Mouse (Mus musculus) midbrain, embryonic 16.5 days (tissue): Measurements from ENCODE around the gene Ppp1r14b. TPM values are rescaled to one million over a fixed set of nuclear protein-coding genes. Genes with fewer than 3 reads are reported as not detected.
A peak's percentile ranks its signal among the peaks of the same experiment; 100 is the strongest.

ENCODE experiments used
- ATAC-seq: fragments of 200-750 bp; cut with Nextera tagmentation; 2 replicates; pipeline ENCODE4 v1.8.0; 2017; ENCODE audit warnings: moderate TSS enrichment
- H3K27ac ChIP-seq: fragments of 300-500 bp; sonication (generic); 2 replicates; pipeline ENCODE4 v1.5.1; 2014; ENCODE audit warnings: mild to moderate bottlenecking, low read length, mixed read lengths
- H3K27me3 ChIP-seq: fragments of 300-500 bp; sonication (generic); 2 replicates; pipeline ENCODE4 v1.6.1; 2014; ENCODE audit warnings: low read depth, low read length, mixed read lengths; ENCODE audit not compliant: control insufficient read depth, insufficient read depth
- H3K36me3 ChIP-seq: fragments of 300-500 bp; sonication (generic); 2 replicates; pipeline ENCODE4 v1.6.1; 2014; ENCODE audit warnings: mild to moderate bottlenecking, low read length, moderate library complexity, mixed read lengths; ENCODE audit not compliant: control insufficient read depth, insufficient read depth
- H3K4me1 ChIP-seq: fragments of 300-500 bp; sonication (generic); 2 replicates; pipeline ENCODE4 v1.6.1; 2014; ENCODE audit warnings: mild to moderate bottlenecking, low read length, mixed read lengths; ENCODE audit not compliant: control insufficient read depth, insufficient read depth
- H3K4me2 ChIP-seq: fragments of 300-500 bp; sonication (generic); 2 replicates; pipeline ENCODE4 v1.6.1; 2014; ENCODE audit warnings: mild to moderate bottlenecking, low read length, mixed read lengths
- H3K4me3 ChIP-seq: fragments of 300-500 bp; sonication (generic); 2 replicates; pipeline ENCODE4 v1.5.1; 2014; ENCODE audit warnings: low read depth, mild to moderate bottlenecking, low read length, moderate library complexity, mixed read lengths
- H3K9ac ChIP-seq: fragments of 300-500 bp; sonication (generic); 2 replicates; pipeline ENCODE4 v1.6.1; 2014; ENCODE audit warnings: low read depth, low read length, mixed read lengths
- H3K9me3 ChIP-seq: fragments of 300-500 bp; sonication (generic); replicated peaks from 2 replicates; pipeline ENCODE4 v1.6.1; 2014; ENCODE audit warnings: mild to moderate bottlenecking, low read length, mixed read lengths; ENCODE audit not compliant: control insufficient read depth, poor library complexity, severe bottlenecking
- WGBS: fragments of 180-500 bp; shearing (Covaris S2); extraction: QIAGEN DNeasy Blood & Tissue Kit; methylation state at CpG from one replicate; pipeline ENCODE4 v1.1.7; 2014; 5-methylcytosine and 5-hydroxymethylcytosine counted together
- polyA plus RNA-seq: library from polyadenylated mRNA; unstranded; fragments of >200 nt; fragmentation: Nextera tagmentation; extraction: Ambion mirVana; gene quantifications from 2 replicates; pipeline ENCODE4 v1.2.1, GENCODE M21; 2015

Ppp1r14b gene
- polyA plus RNA-seq, 1 experiment from 2014 or later = 111 TPM

- under 1% methylated on average over 24 of the region's 24 CpGs for WGBS
- peaks cover 10% of the 10 kb centered on the region for H3K36me3 ChIP-seq
- H3K4me3 ChIP-seq = peak within 1 kb of the TSS; percentile 45
- H3K27me3 ChIP-seq = no peaks in the 10 kb centered on the region
- ATAC-seq = peak; percentile 68
- peak within 1 kb of the TSS; percentile 9 for H3K27ac ChIP-seq
- no peaks in the 10 kb centered on the region; the same call in 1 of the 2 replicates for H3K9me3 ChIP-seq
- peak within 1 kb of the TSS; percentile 58 for H3K9ac ChIP-seq
- peaks cover 37% of the 10 kb centered on the region for H3K4me1 ChIP-seq
- H3K4me2 ChIP-seq = peak within 1 kb of the TSS; percentile 71
These were observed 21.2 kb downstream of the Ppp1r14b start, which contains the start of the genes Nudt22 and Trpt1 for GRCm38 (mm10) chr19:6996006-6996405. Nudt22 (minus strand) TSS chr19:6996117. Trpt1 (plus strand) TSS chr19:6996131.

- 85% methylated on average over 9 of the region's 9 CpGs for WGBS
- H3K36me3 ChIP-seq = peaks cover 10% of the 10 kb centered on the region
- H3K9ac ChIP-seq = no peak overlapping the region
- H3K4me1 ChIP-seq = peaks cover 32% of the 10 kb centered on the region
- no peak for ATAC-seq
- no peak overlapping the region for H3K27ac ChIP-seq
- H3K27me3 ChIP-seq = no peaks in the 10 kb centered on the region
- H3K4me3 ChIP-seq = no peak overlapping the region
- no peak overlapping the region for H3K4me2 ChIP-seq
- no peaks in the 10 kb centered on the region; the same call in 1 of the 2 replicates for H3K9me3 ChIP-seq
These were observed 23.0 kb downstream of the Ppp1r14b start for GRCm38 (mm10) chr19:6997721-6998290.

DNA sequence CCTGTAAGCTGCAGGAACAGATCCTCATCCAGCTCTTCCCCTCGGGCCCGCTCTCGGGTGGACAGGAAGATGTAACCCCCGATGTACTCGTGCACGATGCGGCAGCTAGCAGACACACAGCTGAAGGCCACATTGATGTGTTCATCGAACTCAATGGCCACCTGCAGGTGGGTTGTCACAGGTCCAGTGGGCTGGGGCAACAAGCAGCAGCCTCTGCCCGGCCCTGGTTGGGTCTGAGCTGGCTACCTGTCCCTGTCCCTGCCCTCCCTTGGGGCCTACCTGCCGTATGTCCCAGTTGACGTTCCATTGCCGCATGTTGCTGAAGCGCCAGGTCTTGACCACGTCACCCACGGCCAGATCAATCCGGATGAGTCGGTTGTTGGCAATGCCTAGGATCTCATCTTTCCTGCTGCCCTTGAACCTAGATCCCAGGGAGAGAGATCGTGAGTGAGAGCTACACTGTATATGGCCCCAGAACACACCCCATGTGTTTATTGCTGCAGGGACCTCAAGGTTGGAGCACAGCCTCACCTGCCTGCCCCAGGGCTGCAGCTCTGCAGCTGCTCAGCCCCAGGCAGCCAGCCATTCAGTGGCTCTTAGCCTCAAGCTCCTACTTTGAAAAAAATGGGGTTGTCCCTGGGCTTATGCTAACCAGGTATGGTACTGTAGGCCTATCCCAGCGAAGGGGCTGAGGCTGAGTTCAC, 24.7 kb downstream of the Ppp1r14b start:
- 92% methylated on average over 19 of the region's 19 CpGs for WGBS
- H3K4me2 ChIP-seq = no peak overlapping the region
- H3K4me3 ChIP-seq = no peak overlapping the region
- H3K9me3 ChIP-seq = no peaks in the 10 kb centered on the region; the same call in 1 of the 2 replicates
- no peak overlapping the region for H3K9ac ChIP-seq
- H3K4me1 ChIP-seq = peaks cover 25% of the 10 kb centered on the region
- ATAC-seq = no peak
- H3K36me3 ChIP-seq = peaks cover 10% of the 10 kb centered on the region
- no peak overlapping the region for H3K27ac ChIP-seq
- no peaks in the 10 kb centered on the region for H3K27me3 ChIP-seq

DNA sequence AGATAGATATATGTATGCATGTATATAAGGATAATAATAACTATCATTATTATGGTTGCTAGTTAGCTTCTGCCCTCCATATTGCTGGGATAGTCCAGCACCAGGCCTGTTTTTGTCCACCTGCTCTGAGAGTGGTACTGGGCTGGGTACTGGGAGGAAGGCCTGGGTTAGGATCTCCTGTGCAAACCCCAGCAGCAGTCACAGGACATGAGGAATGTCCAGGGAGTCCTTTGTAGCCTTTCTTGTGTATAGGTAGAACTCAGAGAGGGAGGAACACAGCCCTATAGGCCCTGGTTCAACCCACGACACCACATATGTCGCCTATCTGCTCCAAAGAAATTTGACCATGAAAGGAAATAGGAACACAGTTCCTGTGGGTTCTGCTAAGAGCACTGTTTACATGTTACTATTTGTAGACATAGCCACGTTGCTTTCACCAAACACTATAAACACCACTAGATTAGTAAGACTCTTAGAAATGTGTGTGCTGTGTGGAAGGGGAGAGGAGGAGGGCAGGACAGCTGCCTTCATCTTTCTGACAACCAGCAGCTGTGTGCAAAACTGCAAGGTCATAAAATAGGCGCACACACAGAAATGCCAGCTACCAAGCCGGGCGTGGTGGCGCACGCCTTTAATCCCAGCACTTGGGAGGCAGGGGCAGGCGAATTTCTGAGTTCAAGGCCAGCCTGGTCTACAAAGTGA, 32.3 kb downstream of the Ppp1r14b start:
- Histone ChIP-seq H3K27ac (no peak overlapping the region), H3K36me3 (no peaks in the 10 kb centered on the region), H3K9ac (no peak overlapping the region), H3K4me2 (no peak overlapping the region), H3K9me3 (no peaks in the 10 kb centered on the region), H3K4me3 (no peak overlapping the region), H3K27me3 (no peaks in the 10 kb centered on the region), H3K4me1 (no peaks in the 10 kb centered on the region)
- ATAC-seq = no peak
- WGBS = 91% methylated on average over 9 of the region's 9 CpGs

DNA sequence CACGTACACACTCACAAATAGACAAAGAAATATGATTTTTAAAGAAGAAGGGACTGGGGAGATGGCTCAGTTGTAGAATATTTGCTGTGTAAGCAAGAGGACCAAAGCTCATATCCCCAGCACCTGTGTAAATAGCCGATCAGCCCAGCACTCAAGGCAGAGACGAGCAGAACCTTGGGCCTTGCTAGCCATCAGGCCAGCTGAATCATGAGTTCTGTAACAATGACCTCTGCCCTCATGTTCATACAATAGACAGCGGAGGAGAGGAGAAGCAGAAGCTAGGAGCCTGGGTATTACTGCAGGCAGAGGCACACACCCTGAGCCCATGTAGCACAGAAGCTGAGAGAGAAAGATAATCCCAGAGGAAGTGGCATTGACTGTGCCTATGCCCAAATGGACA, 37.7 kb downstream of the Ppp1r14b start:
- no peak overlapping the region for H3K4me3 ChIP-seq
- no peak overlapping the region for H3K27ac ChIP-seq
- no peaks in the 10 kb centered on the region for H3K27me3 ChIP-seq
- no peak overlapping the region for H3K9ac ChIP-seq
- H3K4me2 ChIP-seq = no peak overlapping the region
- ATAC-seq = no peak
- no peaks in the 10 kb centered on the region for H3K4me1 ChIP-seq
- no peaks in the 10 kb centered on the region for H3K9me3 ChIP-seq
- H3K36me3 ChIP-seq = no peaks in the 10 kb centered on the region
- 78% methylated on average over 4 of the region's 4 CpGs for WGBS

- 84% methylated on average over 9 of the region's 9 CpGs for WGBS
- Histone ChIP-seq H3K9me3 (no peaks in the 10 kb centered on the region), H3K9ac (no peak overlapping the region), H3K4me1 (no peaks in the 10 kb centered on the region), H3K36me3 (0 out of 2 replicates have a peak, but pooled peaks cover 2% of the 10 kb centered on the region), H3K4me3 (no peak overlapping the region), H3K4me2 (no peak overlapping the region), H3K27me3 (no peaks in the 10 kb centered on the region), H3K27ac (no peak overlapping the region)
- no peak for ATAC-seq
These were observed 39.2 kb downstream of the Ppp1r14b start for GRCm38 (mm10) chr19:7013984-7014383.

DNA sequence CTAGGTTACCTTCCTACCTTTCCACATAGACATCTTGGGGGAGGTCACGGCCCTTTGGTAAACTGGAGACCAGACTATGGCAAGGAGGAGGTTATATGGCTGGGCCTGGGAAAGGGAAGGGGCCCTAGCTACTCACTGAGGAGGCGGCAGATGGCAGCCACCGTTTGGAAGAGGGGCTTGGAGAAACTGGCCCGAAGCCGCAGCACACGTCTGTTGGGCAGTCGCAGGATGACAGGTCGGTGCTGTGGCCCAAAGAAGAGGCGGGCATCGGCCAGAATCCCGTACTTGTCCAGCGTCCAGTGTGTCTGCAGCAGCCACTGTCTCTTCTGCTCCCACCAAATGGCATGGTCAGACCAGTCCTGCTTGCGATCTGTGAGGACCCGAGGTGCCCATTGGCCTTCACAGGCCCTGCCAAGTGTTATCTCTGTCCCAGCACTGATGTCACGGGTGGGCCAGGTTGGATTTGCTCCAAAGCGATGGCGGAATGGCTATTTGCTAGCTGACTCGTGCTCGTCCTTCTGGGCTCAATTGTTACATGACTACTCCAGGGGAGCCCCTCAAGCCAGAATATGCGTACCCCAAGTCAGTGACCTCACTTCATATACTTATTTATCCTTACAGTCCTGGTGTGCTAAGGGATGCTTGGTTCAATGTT, 39.8 kb downstream of the Ppp1r14b start:
- H3K36me3 ChIP-seq = 0 out of 2 replicates have a peak, but pooled peaks cover 2% of the 10 kb centered on the region
- no peak overlapping the region for H3K9ac ChIP-seq
- H3K4me2 ChIP-seq = no peak overlapping the region
- no peaks in the 10 kb centered on the region for H3K4me1 ChIP-seq
- H3K4me3 ChIP-seq = no peak overlapping the region
- H3K27me3 ChIP-seq = no peaks in the 10 kb centered on the region
- no peaks in the 10 kb centered on the region for H3K9me3 ChIP-seq
- WGBS = 91% methylated on average over 20 of the region's 20 CpGs
- no peak overlapping the region for H3K27ac ChIP-seq
- ATAC-seq = no peak

DNA sequence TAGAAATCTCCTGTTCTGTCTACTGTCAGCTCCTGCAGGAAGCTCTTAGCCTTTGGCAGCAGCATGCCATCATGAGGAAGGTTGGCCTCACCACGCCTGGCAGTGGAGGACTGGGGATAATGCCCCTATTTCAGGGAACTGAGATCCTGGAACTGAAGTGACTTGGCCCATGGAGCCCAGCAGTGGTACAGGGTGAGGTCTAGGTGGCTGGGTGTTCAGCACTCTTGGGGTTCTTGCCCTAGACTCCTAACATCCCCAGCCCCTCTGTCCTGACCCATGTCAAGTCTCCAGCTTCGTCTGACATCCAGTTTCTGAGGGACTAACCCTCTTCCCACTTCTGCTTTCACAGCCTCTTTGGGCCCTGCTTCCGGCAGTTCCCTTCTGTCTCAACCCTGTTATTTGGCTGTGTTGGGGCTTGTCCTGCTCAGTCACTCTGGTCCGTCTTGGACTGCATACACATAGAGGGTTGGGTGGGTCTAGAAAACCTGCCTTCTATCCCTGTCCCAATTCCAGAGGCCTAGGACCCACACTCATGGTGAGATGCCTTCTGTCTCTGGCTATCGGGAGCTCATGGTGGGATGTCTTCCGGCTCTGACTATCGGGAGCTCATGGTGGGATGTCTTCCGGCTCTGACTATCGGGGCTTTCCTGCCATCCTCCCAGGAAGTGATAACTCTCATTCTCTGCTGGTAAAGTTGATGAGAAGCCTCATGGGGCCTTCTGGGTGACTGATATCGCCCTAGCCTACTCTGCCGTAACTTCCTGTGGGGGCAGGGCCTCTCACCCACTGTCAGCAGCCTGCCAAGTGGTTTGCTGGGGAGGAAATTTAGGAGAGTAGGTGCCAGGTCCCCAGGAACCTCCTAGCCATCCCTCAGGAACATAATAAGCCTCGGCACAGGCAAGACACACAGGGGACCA, 43.0 kb downstream of the Ppp1r14b start:
- no peaks in the 10 kb centered on the region for H3K9me3 ChIP-seq
- WGBS = 85% methylated on average over 12 of the region's 12 CpGs
- H3K27ac ChIP-seq = no peak overlapping the region
- no peak for ATAC-seq
- H3K9ac ChIP-seq = no peak overlapping the region
- H3K36me3 ChIP-seq = peaks cover 15% of the 10 kb centered on the region
- H3K4me1 ChIP-seq = no peaks in the 10 kb centered on the region
- H3K4me3 ChIP-seq = no peak overlapping the region
- H3K27me3 ChIP-seq = no peaks in the 10 kb centered on the region
- no peak overlapping the region for H3K4me2 ChIP-seq
